Mouse (Mus musculus) spleen, adult 2 months (tissue): ENCODE measurements around the gene Nelfb. TPM values are rescaled to one million over a fixed set of nuclear protein-coding genes. Genes with fewer than 3 reads are reported as not detected.

Experiments used
- DNase-seq, 2 experiments: peaks; one replicate each; pipeline versions ENCODE4 v3.0.0 to v3.0.0-alpha.2; 2012 to 2021; ENCODE audit warnings: low spot score in 2 of 2, low read depth in 1 of 2
- H3K27ac ChIP-seq: fragments of 200-500 bp; 2 replicates; pipeline ENCODE4 v1.5.1; 2012; ENCODE audit warnings: low read length, inconsistent platforms; ENCODE audit not compliant: insufficient read depth
- H3K27me3 ChIP-seq: fragments of 200-500 bp; 2 replicates; pipeline ENCODE4 v1.6.1; 2012; ENCODE audit warnings: mild to moderate bottlenecking, moderate library complexity, low read length, inconsistent platforms; ENCODE audit not compliant: control insufficient read depth, insufficient read depth
- H3K36me3 ChIP-seq: fragments of 200-500 bp; 2 replicates; pipeline ENCODE4 v1.6.1; 2012; ENCODE audit warnings: mild to moderate bottlenecking, low read length, inconsistent platforms; ENCODE audit not compliant: control insufficient read depth, insufficient read depth
- H3K4me1 ChIP-seq: fragments of 200-500 bp; 2 replicates; pipeline ENCODE4 v1.6.1; 2011; ENCODE audit warnings: inconsistent platforms; ENCODE audit not compliant: control insufficient read depth, insufficient read depth, insufficient read length
- H3K4me3 ChIP-seq: fragments of 200-500 bp; 2 replicates; pipeline ENCODE4 v1.5.1; 2011; ENCODE audit warnings: mild to moderate bottlenecking, inconsistent platforms; ENCODE audit not compliant: insufficient read depth, insufficient read length; ENCODE audit errors: extremely low read depth
- CTCF ChIP-seq: fragments of 200-500 bp; IDR thresholded peaks from 2 replicates; pipeline ENCODE4 v1.5.1; 2011; ENCODE audit warnings: mild to moderate bottlenecking, inconsistent platforms; ENCODE audit not compliant: insufficient read depth, insufficient read length, insufficient replicate concordance; ENCODE audit errors: extremely low read depth
- POLR2A ChIP-seq: fragments of 200-500 bp; IDR thresholded peaks from 2 replicates; pipeline ENCODE4 v1.6.1; 2011; ENCODE audit warnings: low read depth, low read length, inconsistent platforms
- WGBS: fragments of 180-500 bp; shearing (Covaris S2); methylation state at CpG from one replicate; pipeline ENCODE4 v1.1.7; 2018; 5-methylcytosine and 5-hydroxymethylcytosine counted together
- polyA plus RNA-seq: library from polyadenylated mRNA; depleted of rRNA; stranded (reverse); fragments of >200 nt; gene quantifications from 2 replicates; pipeline ENCODE4 v1.2.3, GENCODE M21; 2012

Nelfb gene
- polyA plus RNA-seq, 1 experiment: 68.1 TPM

- no peak overlapping the region for H3K4me3 ChIP-seq
- H3K27me3 ChIP-seq: no peaks in the 10 kb centered on the region
- H3K36me3 ChIP-seq: no peaks in the 10 kb centered on the region
- H3K4me1 ChIP-seq: peaks cover 5% of the 10 kb centered on the region; the same call in 1 of the 2 replicates
- 80% methylated on average over 6 of the region's 6 CpGs for WGBS
- TF ChIP-seq CTCF: no peak
- no peak for TF ChIP-seq POLR2A
- no peak for DNase-seq
- H3K27ac ChIP-seq: no peak overlapping the region
Measured at GRCm38 (mm10) chr2:25177685-25178084, 33.6 kb downstream of the Nelfb start.

DNA sequence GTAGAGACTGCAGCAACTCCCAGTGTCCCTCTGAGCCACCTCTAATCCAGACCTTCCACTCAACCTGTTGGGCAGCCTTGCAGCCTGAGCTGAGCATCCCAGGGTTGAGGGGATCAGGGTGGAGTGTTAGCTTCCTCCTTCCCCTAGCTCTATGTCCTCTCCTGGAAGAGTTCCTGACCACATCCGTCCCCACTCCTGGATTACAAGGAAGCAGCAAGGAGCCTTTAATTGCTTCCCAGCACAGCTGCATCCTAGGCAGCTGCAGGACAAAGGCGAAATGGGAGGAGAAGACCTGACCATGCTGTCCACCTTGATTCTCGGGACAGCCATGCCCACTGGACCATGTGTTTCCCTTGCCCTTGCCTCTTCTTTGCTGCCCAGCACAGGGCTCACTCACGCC is 34.2 kb downstream of the Nelfb start:
- H3K4me1 ChIP-seq: peaks cover 2% of the 10 kb centered on the region; the same call in 1 of the 2 replicates

GRCm38 (mm10) chr2:25176573-25176972 is 34.7 kb downstream of the Nelfb start:
- DNase-seq: no peak

More for the DNA sequence above, 34.2 kb downstream of the Nelfb start:
- no peak overlapping the region for H3K4me3 ChIP-seq
- DNase-seq: no peak
- H3K27me3 ChIP-seq: no peaks in the 10 kb centered on the region
- TF ChIP-seq POLR2A (no peak), CTCF (no peak)
- WGBS: 87% methylated on average over 4 of the region's 4 CpGs
- no peaks in the 10 kb centered on the region for H3K36me3 ChIP-seq
- no peak overlapping the region for H3K27ac ChIP-seq

DNA sequence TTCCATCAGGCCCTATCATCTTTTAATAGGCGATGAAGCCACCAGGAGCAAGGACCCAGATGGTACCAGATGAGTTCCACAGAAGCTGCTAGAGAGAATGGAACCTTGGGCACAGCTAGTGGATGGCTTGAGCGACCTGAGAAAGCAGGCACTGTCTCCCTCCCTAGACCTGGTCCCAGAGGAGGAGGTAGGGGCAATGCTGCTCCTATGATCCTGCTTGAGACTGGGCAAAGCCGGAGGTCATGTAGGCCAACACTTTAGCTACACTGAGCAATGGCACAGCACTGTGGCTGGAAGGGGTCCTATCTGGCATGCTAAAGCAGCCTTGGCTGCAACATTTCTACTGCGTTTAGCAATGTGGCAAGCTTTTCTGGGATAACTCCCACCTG is 35.6 kb downstream of the Nelfb start:
- H3K27me3 ChIP-seq: no peaks in the 10 kb centered on the region
- H3K4me3 ChIP-seq: no peak overlapping the region
- H3K27ac ChIP-seq: no peak overlapping the region
- no peaks in the 10 kb centered on the region for H3K36me3 ChIP-seq
- DNase-seq: no peak
- H3K4me1 ChIP-seq: peaks cover under 1% of the 10 kb centered on the region; the same call in 1 of the 2 replicates
- no peak for TF ChIP-seq POLR2A
- TF ChIP-seq CTCF: no peak
- 93% methylated on average over 4 of the region's 4 CpGs for WGBS

More at GRCm38 (mm10) chr2:25176573-25176972, 34.7 kb downstream of the Nelfb start:
- Histone ChIP-seq H3K27ac (no peak overlapping the region), H3K4me1 (no peaks in the 10 kb centered on the region; the same call in 1 of the 2 replicates), H3K27me3 (no peaks in the 10 kb centered on the region), H3K36me3 (no peaks in the 10 kb centered on the region), H3K4me3 (no peak overlapping the region)
- TF ChIP-seq CTCF (no peak), POLR2A (no peak)
- WGBS: 83% methylated on average over 6 of the region's 6 CpGs

DNA sequence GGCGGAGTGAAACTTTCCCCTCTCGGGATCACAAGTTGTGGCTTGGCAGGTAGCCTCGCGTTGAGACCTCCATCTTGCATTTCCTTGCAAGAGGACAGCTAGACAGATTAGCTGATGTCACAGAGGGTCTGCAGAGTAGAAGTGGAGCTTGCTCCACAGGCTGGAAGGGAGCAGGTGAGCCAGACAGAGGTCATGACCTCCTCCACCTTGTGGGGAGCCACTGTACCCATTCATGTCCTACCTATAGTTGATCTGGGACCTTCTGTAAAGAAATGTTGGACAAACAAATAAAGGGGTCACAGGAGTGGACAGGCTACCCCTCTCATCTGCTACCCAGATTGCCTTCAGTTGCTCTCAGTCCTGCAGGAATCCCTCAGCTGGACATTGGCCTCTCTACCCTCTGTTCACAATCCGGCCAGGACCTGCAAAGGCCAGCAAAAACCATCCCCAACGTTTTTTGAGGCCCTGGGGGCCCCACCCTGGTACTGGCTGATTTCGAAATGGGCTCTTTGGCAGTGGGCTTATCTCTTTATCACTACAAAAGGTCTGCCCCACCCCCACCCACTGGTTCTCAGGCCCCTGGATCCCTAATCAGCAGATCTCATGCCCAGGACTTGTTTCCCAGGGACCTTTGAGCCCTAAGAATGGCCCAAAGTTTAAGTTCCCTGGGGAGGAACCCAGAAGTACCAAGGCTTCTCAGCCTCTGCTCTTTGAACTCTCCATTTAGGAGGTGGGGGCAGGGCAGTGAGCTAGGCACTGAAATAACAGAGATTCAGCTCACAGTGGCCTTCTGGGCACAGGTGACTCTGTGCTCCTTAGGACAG is 36.2 kb downstream of the Nelfb start:
- Histone ChIP-seq H3K4me3 (no peak overlapping the region), H3K4me1 (peaks cover 7% of the 10 kb centered on the region; the same call in 1 of the 2 replicates), H3K36me3 (no peaks in the 10 kb centered on the region), H3K27me3 (no peaks in the 10 kb centered on the region), H3K27ac (no peak overlapping the region)
- no peak for DNase-seq
- no peak for TF ChIP-seq CTCF
- TF ChIP-seq POLR2A: no peak
- WGBS: 72% methylated on average over 7 of the region's 7 CpGs

DNA sequence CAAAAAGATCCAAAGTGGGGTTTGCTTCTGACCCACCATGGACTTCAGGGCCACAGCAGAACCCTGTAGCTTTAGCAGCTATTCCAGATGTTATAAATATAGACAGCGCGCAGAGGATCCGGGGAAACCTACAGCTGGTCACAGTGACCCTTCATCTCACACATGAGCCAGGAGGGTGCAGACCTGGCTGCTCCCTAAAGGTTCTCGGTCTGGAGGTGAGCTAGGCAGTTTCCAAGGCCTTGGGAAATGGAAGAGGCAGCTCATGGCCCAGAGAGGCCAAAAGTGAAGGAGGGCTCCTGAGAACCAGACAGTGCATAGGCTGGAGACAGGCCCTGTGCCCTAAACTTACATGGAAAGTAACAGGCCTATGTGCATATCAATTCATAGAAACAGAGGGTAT is 37.5 kb downstream of the Nelfb start:
- no peak for DNase-seq
- no peaks in the 10 kb centered on the region for H3K27me3 ChIP-seq
- 98% methylated on average over 4 of the region's 4 CpGs for WGBS
- H3K36me3 ChIP-seq: no peaks in the 10 kb centered on the region
- TF ChIP-seq CTCF: no peak
- TF ChIP-seq POLR2A: no peak
- H3K4me3 ChIP-seq: no peak overlapping the region
- H3K27ac ChIP-seq: no peak overlapping the region
- peaks cover 7% of the 10 kb centered on the region; the same call in 1 of the 2 replicates for H3K4me1 ChIP-seq

DNA sequence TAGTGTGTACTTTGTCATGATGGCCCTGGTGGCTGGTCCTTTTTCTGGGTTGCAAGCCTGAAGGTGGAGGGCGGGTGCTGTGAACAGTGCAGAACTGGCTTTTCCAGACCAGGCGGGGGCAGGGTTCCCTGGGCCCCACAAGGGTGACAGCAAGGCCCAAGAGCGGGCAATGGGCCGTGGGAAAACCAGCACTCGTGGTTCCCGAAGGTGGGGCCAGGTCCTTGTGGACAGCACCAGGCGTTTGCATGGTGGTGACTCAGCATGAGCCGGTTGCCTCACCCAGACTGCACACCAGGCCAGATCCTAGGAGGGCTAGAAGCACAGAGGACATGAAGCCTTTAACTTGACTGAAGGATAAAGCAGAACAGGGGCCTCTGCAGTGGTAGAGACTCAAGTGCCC is 38.7 kb downstream of the Nelfb start:
- Histone ChIP-seq H3K27ac (no peak overlapping the region), H3K27me3 (no peaks in the 10 kb centered on the region), H3K4me1 (peaks cover 11% of the 10 kb centered on the region; the same call in 1 of the 2 replicates), H3K36me3 (no peaks in the 10 kb centered on the region), H3K4me3 (no peak overlapping the region)
- TF ChIP-seq POLR2A: no peak
- no peak for TF ChIP-seq CTCF
- DNase-seq: no peak
- 61% methylated on average over 8 of the region's 8 CpGs for WGBS
